Mouse (Mus musculus) bone marrow macrophage, adult 2 months (primary cell): Measurements from ENCODE around the gene Catspere2.
"Not testable (repeated sequence)": the region's sequence is repeated elsewhere in the genome, so short reads cannot be mapped to it uniquely, and the experiment has no call there.

Source experiments
- CTCF ChIP-seq: IDR thresholded peaks from 2 replicates; pipeline ENCODE4 v1.5.1; 2012; ENCODE audit warnings: low read depth, mild to moderate bottlenecking, low read length, moderate library complexity
- POLR2A ChIP-seq: IDR thresholded peaks from 2 replicates; pipeline ENCODE4 v1.6.1; 2012; ENCODE audit warnings: mild to moderate bottlenecking, low read depth, low read length, borderline replicate concordance

DNA sequence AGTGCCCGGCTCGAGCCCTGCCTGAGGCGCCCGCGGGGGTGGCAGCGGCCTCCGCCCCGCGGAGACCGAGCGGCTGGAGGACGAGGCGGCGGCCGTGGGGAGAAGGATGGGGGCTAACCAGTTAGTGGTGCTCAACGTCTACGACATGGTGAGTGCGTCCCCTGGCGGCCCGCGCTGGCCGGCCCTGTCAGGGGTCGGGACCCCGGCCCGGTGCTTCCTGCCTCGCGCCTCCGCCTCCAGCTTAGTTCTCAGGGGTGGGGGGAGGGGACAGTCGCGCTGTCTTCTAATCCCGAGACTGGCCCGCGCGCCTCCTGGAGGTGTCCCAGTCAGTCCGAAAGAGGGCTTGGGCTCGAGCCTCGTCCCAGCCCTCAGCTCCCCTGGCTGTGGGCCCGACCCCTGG, 204.6 kb downstream of the Catspere2 start:
- TF ChIP-seq POLR2A, CTCF: not testable (repeated sequence)
